Mouse (Mus musculus) stomach, postnatal 0 days (tissue): Measurements from ENCODE around the gene Filip1.

ENCODE experiments used
- CTCF ChIP-seq: IDR thresholded peaks from 2 replicates; pipeline ENCODE4 v1.5.1; 2016; ENCODE audit warnings: antibody characterized with exemption, low read depth, mild to moderate bottlenecking, moderate library complexity
- EP300 ChIP-seq: optimal IDR thresholded peaks from 2 replicates; pipeline ENCODE3; 2016; ENCODE audit warnings: antibody characterized with exemption

DNA sequence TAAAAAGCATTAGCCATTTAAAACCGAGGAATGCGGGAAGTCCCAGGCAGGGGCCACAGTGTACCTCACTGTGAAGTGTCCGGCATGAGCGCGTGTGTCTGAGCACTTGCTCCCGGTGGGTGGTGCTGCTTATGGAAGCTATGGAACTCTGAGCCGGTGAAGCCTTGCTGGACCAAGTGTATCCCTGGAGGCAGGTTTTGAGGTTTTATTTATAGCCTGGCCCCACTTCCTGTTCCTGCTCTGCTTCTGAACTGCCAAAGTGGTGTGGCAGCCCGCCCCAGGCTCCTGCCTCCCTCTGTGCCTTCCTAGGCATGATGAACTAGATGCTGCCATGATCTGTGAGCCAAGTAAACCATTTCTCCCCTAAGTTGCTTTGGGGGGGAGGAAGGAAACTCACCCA lies 60.7 kb downstream of the Filip1 start:
- TF ChIP-seq EP300 (no peak), CTCF (no peak)
